In the genomic region with DNA sequence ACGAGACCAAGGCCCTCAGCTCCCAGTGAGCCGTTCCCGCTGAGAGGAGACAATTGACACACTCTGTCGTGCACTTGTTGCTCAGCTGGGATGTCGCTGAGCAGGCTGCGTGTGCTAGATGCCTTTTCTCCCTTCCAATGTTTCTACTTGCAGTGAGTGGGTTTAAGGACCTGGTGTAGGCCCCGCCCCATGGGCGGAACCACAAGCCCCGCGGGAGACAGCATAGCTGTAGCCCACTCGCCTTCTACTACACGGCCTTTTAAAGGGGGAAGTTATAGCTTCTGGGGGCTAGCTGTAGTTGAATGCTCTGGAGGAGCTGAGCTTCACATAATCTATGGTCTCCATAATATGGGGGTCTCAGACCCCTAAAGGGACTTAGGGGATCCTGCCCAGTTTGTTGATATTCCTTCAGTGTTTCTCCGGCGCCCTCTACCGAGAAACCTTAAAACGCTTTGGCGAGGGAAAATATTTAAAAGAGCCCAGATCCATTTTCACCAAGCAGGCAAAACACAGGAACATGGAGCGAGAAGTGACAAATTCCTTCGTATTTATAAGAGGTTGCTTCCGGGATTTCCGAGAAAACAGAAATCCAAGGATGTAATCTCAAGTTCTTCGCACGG, we compare ENCODE assay signal across 8 mouse cellular contexts. TPM values are rescaled to one million over a fixed set of nuclear protein-coding genes. Genes with fewer than 3 reads are reported as not detected.
A peak's percentile ranks its signal among the peaks of the same experiment; 100 is the strongest.
DNase-seq lines count a peak whose midpoint lies in the region; ATAC-seq and TF ChIP-seq lines count a peak whose summit lies in the region.

No protein-coding gene starts in this region.

- WGBS in heart, adult 2 months = 10% methylated on average over 23 of the region's 23 CpGs
- WGBS in kidney, embryonic 14.5 days = 20% methylated on average over 23 of the region's 23 CpGs

- peak; percentile 56; the same call in 1 of the 2 replicates for TF ChIP-seq POLR2A in heart, adult 2 months (IDR thresholded peaks at IDR 0.05; ENCODE audit: insufficient read depth, low read depth, low read length)

- intact Hi-C loops in heart, adult 2 months (cut with DNase I) = loop anchor here (5.0 kb wide), 1 partner anchor 33 kb away; a partner anchor contains a TSS

- no peak for ATAC-seq in kidney, embryonic 14.5 days (ENCODE audit: low FRiP score, low TSS enrichment)

- H3K4me1 ChIP-seq in heart, adult 2 months (ENCODE audit: control insufficient read depth, insufficient read depth, low read length) = peaks cover 5% of the 10 kb centered on the region
- peaks cover 24% of the 10 kb centered on the region for H3K4me1 ChIP-seq in kidney, embryonic 14.5 days (ENCODE audit: control insufficient read depth, insufficient read depth, low read length)

- peak; percentile 81 for TF ChIP-seq CTCF in heart, adult 2 months (IDR thresholded peaks at IDR 0.05)

- H3K36me3 ChIP-seq in heart, adult 2 months (ENCODE audit: control insufficient read depth, insufficient read depth, low read length) = no peaks in the 10 kb centered on the region
- peaks cover 13% of the 10 kb centered on the region; the same call in 1 of the 2 replicates for H3K36me3 ChIP-seq in kidney, embryonic 14.5 days (ENCODE audit: control insufficient read depth, insufficient read depth, low read length)

- TF ChIP-seq EP300 in heart, adult 2 months (IDR thresholded peaks at IDR 0.05; ENCODE audit: insufficient read depth, low read depth, low read length) = no peak

- H3K9me3 ChIP-seq in kidney, embryonic 14.5 days (ENCODE audit: control insufficient read depth, low read length) = no peaks in the 10 kb centered on the region; the same call in 1 of the 2 replicates

- peak overlapping the region; percentile 52 for H3K4me2 ChIP-seq in kidney, embryonic 14.5 days (replicated peaks; ENCODE audit: low read depth, low read length)

- peak; percentile 31 to 83 for DNase-seq in adrenal gland, adult (ENCODE audit: inconsistent age in 2 of 2, low spot score in 1 of 2)
- DNase-seq in adrenal gland, postnatal 4 days (ENCODE audit: low spot score in 2 of 2) = no peak
- peak; percentile 60 for DNase-seq in right cerebral cortex, postnatal 25 days
- DNase-seq in right cerebral cortex, adult 18-20 months = no peak
- DNase-seq in heart, adult 2 months = peak; percentile 75 to 78
- DNase-seq in lung, postnatal 36 days = peak; percentile 76
- peak; percentile 36 to 50 for DNase-seq in thymus, postnatal 36 days

- H3K27me3 ChIP-seq in heart, adult 2 months (ENCODE audit: control insufficient read depth, insufficient read depth, low read length) = no peaks in the 10 kb centered on the region
- no peaks in the 10 kb centered on the region for H3K27me3 ChIP-seq in kidney, embryonic 14.5 days (ENCODE audit: control insufficient read depth, insufficient read depth, low read length)

- H3K9ac ChIP-seq in heart, adult 2 months (ENCODE audit: low read depth, low read length) = no peak overlapping the region; the same call in 1 of the 2 replicates
- H3K9ac ChIP-seq in kidney, embryonic 14.5 days (ENCODE audit: low read depth, low read length) = peak overlapping the region; percentile 48; the same call in 1 of the 2 replicates

- H3K4me3 ChIP-seq in heart, adult 2 months = peak overlapping the region; percentile 36
- H3K4me3 ChIP-seq in kidney, embryonic 14.5 days (ENCODE audit: low read length) = peak overlapping the region; percentile 41

- H3K27ac ChIP-seq in heart, adult 2 months = peak overlapping the region; percentile 62
- no peak overlapping the region for H3K27ac ChIP-seq in kidney, embryonic 14.5 days (ENCODE audit: low read depth, low read length)

- peaks cover 2% of the 10 kb centered on the region; the same call in 1 of the 2 replicates for H3K79me2 ChIP-seq in heart, adult 2 months (replicated peaks; ENCODE audit: control insufficient read depth, insufficient read depth, low read length)

RNA-seq across cellular contexts. Expression of a gene that starts 10.8 kb away (rescaled TPM):
- 10 to 100 TPM; 53.4 to 68.7 TPM for total RNA-seq in adrenal gland, postnatal 4 days (2021)
- 100 to 1,000 TPM; 606 to 670 TPM for total RNA-seq in heart, adult 2 months (2021)
- 584 and 623 TPM in 2 replicates for polyA plus RNA-seq in heart, adult 2 months (2012; rRNA removed)
- polyA plus RNA-seq in kidney, embryonic 14.5 days (2014; fragmentation: Nextera tagmentation; extraction: Ambion mirVana) = 22.1 and 25.5 TPM in 2 replicates

RNA-seq across cellular contexts. Expression of a gene that starts 11.2 kb away (rescaled TPM):
- total RNA-seq in adrenal gland, postnatal 4 days (2021) = 10 to 100 TPM; 53.0 to 58.0 TPM
- 100 to 1,000 TPM; 107 to 125 TPM for total RNA-seq in heart, adult 2 months (2021)
- 129 and 174 TPM in 2 replicates for polyA plus RNA-seq in heart, adult 2 months (2012; rRNA removed)
- 7.0 and 8.7 TPM in 2 replicates for polyA plus RNA-seq in kidney, embryonic 14.5 days (2014; fragmentation: Nextera tagmentation; extraction: Ambion mirVana)

RNA-seq across cellular contexts. Expression of a gene that starts 23.8 kb away (rescaled TPM):
- 10 to 100 TPM; 16.4 to 19.4 TPM for total RNA-seq in adrenal gland, postnatal 4 days (2021)
- 10 to 100 TPM; 16.2 to 17.8 TPM for total RNA-seq in heart, adult 2 months (2021)
- 25.2 and 28.6 TPM in 2 replicates for polyA plus RNA-seq in heart, adult 2 months (2012; rRNA removed)
- polyA plus RNA-seq in kidney, embryonic 14.5 days (2014; fragmentation: Nextera tagmentation; extraction: Ambion mirVana) = 15.6 and 20.0 TPM in 2 replicates

RNA-seq across cellular contexts. Expression of a gene that starts 35.2 kb away (rescaled TPM):
- total RNA-seq in adrenal gland, postnatal 4 days (2021) = not detected
- not detected for total RNA-seq in heart, adult 2 months (2021)
- not detected in 2 replicates for polyA plus RNA-seq in heart, adult 2 months (2012; rRNA removed)
- polyA plus RNA-seq in kidney, embryonic 14.5 days (2014; fragmentation: Nextera tagmentation; extraction: Ambion mirVana) = 0.14 TPM in 1 of 2 replicates, not detected in the other

RNA-seq across cellular contexts. Expression of a gene that starts 35.7 kb away (rescaled TPM):
- total RNA-seq in adrenal gland, postnatal 4 days (2021) = 100 to 1,000 TPM in 1 of 2 experiments, 10 to 100 TPM in 1; 97.4 to 103 TPM
- total RNA-seq in heart, adult 2 months (2021) = 100 to 1,000 TPM; 113 to 122 TPM
- 230 and 239 TPM in 2 replicates for polyA plus RNA-seq in heart, adult 2 months (2012; rRNA removed)
- polyA plus RNA-seq in kidney, embryonic 14.5 days (2014; fragmentation: Nextera tagmentation; extraction: Ambion mirVana) = 34.1 and 55.9 TPM in 2 replicates

Comparison
In these comparisons a context has a peak if more than half of its experiments do, and no peak if none do; other contexts are left out.
1. DNase-seq: peak in adrenal gland, adult (2 of 2), right cerebral cortex, postnatal 25 days (single experiment), heart, adult 2 months (2 of 2), lung, postnatal 36 days (single experiment) and thymus, postnatal 36 days (2 of 2); none in adrenal gland, postnatal 4 days (0 of 2) and right cerebral cortex, adult 18-20 months (single experiment).
2. RNA of a gene that starts 10.8 kb away (total RNA-seq): 606 to 670 TPM in heart, adult 2 months; 53.4 to 68.7 TPM in adrenal gland, postnatal 4 days; every median in the first group is over 4 times any median in the second.